Mouse (Mus musculus) intestine, embryonic 14.5 days (tissue): ENCODE results near the gene Bcl2l12. TPM values are rescaled to one million over a fixed set of nuclear protein-coding genes. Genes with fewer than 3 reads are reported as not detected.

Experiments used
- ATAC-seq: fragments of 200-750 bp; cut with Nextera tagmentation; replicated peaks from 2 replicates; pipeline ENCODE4 v1.8.0; 2017; ENCODE audit warnings: low read depth, moderate number of reproducible peaks, moderate TSS enrichment, moderate library complexity; ENCODE audit not compliant: low FRiP score, low TSS enrichment
- DNase-seq: peaks from one replicate; pipeline ENCODE4 v3.0.0-alpha.2; 2018; ENCODE audit warnings: low spot score
- H3K27ac ChIP-seq: fragments of 300-500 bp; sonication (generic); 2 replicates; pipeline ENCODE4 v1.5.1; 2014; ENCODE audit warnings: low read depth, mild to moderate bottlenecking, control low read depth
- H3K27me3 ChIP-seq: fragments of 300-500 bp; sonication (generic); replicated peaks from 2 replicates; pipeline ENCODE4 v1.6.1; 2014; ENCODE audit warnings: low read length, control low read depth; ENCODE audit not compliant: control insufficient read depth, insufficient read depth
- H3K36me3 ChIP-seq: fragments of 300-500 bp; sonication (generic); 2 replicates; pipeline ENCODE4 v1.6.1; 2014; ENCODE audit warnings: low read length, control low read depth; ENCODE audit not compliant: control insufficient read depth, insufficient read depth
- H3K4me1 ChIP-seq: fragments of 300-500 bp; sonication (generic); replicated peaks from 2 replicates; pipeline ENCODE4 v1.6.1; 2014; ENCODE audit warnings: low read length, control low read depth, mixed read lengths; ENCODE audit not compliant: control insufficient read depth, insufficient read depth
- H3K4me2 ChIP-seq: fragments of 300-500 bp; sonication (generic); 2 replicates; pipeline ENCODE4 v1.6.1; 2014; ENCODE audit warnings: low read length
- H3K4me3 ChIP-seq: fragments of 300-500 bp; sonication (generic); 2 replicates; pipeline ENCODE4 v1.5.1; 2014; ENCODE audit warnings: low read depth, low read length, control low read depth, mixed read lengths
- H3K9ac ChIP-seq: fragments of 300-500 bp; sonication (generic); 2 replicates; pipeline ENCODE4 v1.6.1; 2014; ENCODE audit warnings: mild to moderate bottlenecking, low read length
- H3K9me3 ChIP-seq: fragments of 300-500 bp; sonication (generic); 2 replicates; pipeline ENCODE4 v1.6.1; 2016; ENCODE audit warnings: low read length, control low read depth; ENCODE audit not compliant: control insufficient read depth
- WGBS: fragments of 180-500 bp; shearing (Covaris S2); extraction: QIAGEN DNeasy Blood & Tissue Kit; methylation state at CpG from one replicate; pipeline ENCODE4 v1.1.7; 2014; 5-methylcytosine and 5-hydroxymethylcytosine counted together
- polyA plus RNA-seq: library from polyadenylated mRNA; unstranded; fragments of >200 nt; fragmentation: Nextera tagmentation; extraction: Ambion mirVana; gene quantifications from 2 replicates; pipeline ENCODE4 v1.2.1, GENCODE M21; 2014

The Bcl2l12 gene
- polyA plus RNA-seq, 1 experiment from 2014 or later, result 54.3 TPM

GRCm38 (mm10) chr7:44975117-44975419, 23.4 kb downstream of the Bcl2l12 start:
- DNase-seq, result peak; percentile 62
- Histone ChIP-seq H3K9me3 (no peaks in the 10 kb centered on the region), H3K4me3 (no peak overlapping the region), H3K27me3 (no peaks in the 10 kb centered on the region), H3K4me1 (peaks cover 20% of the 10 kb centered on the region), H3K27ac (no peak overlapping the region), H3K36me3 (peaks cover 42% of the 10 kb centered on the region), H3K9ac (no peak overlapping the region), H3K4me2 (peak overlapping the region; percentile 55)
- WGBS, result 18% methylated on average over 6 of the region's 6 CpGs
- no peak for ATAC-seq

DNA sequence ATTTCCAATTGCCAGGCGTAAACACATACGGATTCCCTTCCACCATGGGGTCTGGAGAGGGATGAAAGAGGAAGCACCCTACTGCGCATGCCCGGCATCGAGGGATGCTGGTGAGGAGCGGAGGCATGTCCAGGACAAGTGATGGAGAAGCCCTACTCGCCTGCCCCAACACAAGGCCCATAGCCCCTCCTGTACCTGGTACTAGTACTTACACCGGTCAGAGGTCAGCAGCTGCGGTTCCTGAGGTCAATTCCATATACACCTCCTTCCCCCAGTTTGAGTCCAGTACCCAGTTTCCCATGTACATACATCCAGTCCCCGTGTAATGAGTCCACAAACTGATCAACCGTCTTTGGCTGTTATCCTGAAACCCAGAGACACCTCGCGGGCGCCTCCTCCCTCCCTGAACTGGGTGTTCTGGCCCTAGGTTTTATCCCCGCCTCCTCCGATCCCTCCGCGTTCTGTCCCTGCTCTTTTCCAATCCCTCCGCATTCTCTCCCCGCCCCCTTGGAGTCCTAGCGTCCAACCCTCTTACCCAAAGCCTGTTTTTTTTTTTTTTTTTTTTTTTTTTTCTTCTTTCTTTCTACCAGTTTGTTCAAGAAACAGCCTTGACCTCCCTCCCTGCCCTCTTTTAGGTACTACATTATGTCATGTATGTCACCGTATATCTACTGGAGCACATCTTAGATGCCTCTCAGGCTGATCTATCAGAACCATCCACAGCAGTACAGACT, 24.0 kb downstream of the Bcl2l12 start, which contains the start of gene Cpt1c:
Gene Cpt1c, minus strand, starts transcription at position 469 of the 734 bp plus-strand sequence.
- Histone ChIP-seq H3K27ac (peak within 1 kb of the TSS; percentile 69), H3K27me3 (no peaks in the 10 kb centered on the region), H3K4me3 (peak within 1 kb of the TSS; percentile 41), H3K4me1 (peaks cover 20% of the 10 kb centered on the region), H3K9me3 (no peaks in the 10 kb centered on the region), H3K36me3 (peaks cover 36% of the 10 kb centered on the region), H3K9ac (peak within 1 kb of the TSS; percentile 49), H3K4me2 (peak within 1 kb of the TSS; percentile 55)
- DNase-seq (peak; percentile 88), ATAC-seq (peak; percentile 38)
- WGBS, result 3% methylated on average over 22 of the region's 22 CpGs

- Histone ChIP-seq H3K27ac (peak overlapping the region; percentile 69; the same call in 1 of the 2 replicates), H3K4me2 (peak overlapping the region; percentile 55), H3K27me3 (no peaks in the 10 kb centered on the region), H3K36me3 (peaks cover 27% of the 10 kb centered on the region), H3K9me3 (no peaks in the 10 kb centered on the region), H3K4me1 (peaks cover 20% of the 10 kb centered on the region), H3K4me3 (peak overlapping the region; percentile 41), H3K9ac (peak overlapping the region; percentile 49)
- WGBS, result 35% methylated on average over 14 of the region's 14 CpGs
- no peak for DNase-seq
- ATAC-seq, result no peak
Observed at GRCm38 (mm10) chr7:44973415-44974130, 24.9 kb downstream of the Bcl2l12 start.

DNA sequence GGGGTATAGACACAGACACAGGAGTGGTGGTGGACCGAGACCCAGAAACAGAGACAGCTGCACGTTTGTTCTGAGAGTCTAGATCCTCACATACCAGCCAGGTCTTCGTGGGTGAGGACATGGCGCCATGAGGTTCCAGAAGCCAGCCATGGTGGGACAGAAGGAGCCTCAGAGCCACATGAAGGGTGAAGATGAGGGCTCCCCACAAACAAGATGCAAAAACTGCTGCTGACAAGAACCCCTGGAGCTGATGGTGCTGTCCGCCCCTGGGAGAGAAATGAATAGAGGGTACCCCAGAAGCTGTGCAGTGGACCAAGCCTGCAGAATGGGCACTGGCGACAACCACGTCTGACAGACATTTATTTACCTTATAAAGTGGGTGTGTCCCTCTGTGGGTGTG, 27.4 kb downstream of the Bcl2l12 start:
- H3K4me2 ChIP-seq, result peak overlapping the region; percentile 68
- DNase-seq (peak; percentile 50), ATAC-seq (no peak)
- no peaks in the 10 kb centered on the region for H3K9me3 ChIP-seq
- H3K4me1 ChIP-seq, result peaks cover 20% of the 10 kb centered on the region
- H3K9ac ChIP-seq, result peak overlapping the region; percentile 49
- peaks cover 2% of the 10 kb centered on the region; the same call in 1 of the 2 replicates for H3K36me3 ChIP-seq
- WGBS, result 68% methylated on average over 7 of the region's 7 CpGs
- peak overlapping the region; percentile 82; the same call in 1 of the 2 replicates for H3K27ac ChIP-seq
- H3K4me3 ChIP-seq, result peak overlapping the region; percentile 56
- H3K27me3 ChIP-seq, result no peaks in the 10 kb centered on the region

DNA sequence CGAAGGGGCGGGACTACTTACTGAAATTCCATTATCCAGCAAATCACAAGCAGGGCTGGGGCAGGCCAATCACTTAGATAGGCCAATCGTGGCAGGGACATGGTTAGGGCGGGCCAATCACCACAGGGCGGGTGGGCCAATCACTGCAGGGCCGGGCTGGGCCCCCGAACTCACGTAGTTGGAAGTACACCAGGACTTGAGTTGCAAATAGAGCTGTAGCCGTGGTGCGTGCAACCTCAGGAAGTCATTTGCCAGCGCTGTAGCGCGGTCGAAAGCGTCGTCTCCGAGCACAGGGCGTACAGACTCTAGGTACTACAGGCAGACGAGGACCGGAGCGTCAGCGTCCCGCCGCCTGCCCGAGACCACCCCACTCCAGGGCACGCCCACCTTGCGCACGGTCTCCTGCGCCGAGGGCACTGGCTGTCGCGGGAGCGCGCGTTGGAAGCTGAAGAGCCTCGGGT, 28.3 kb downstream of the Bcl2l12 start:
- Histone ChIP-seq H3K4me3 (peak overlapping the region; percentile 56), H3K9me3 (no peaks in the 10 kb centered on the region), H3K36me3 (peaks cover 7% of the 10 kb centered on the region; the same call in 1 of the 2 replicates), H3K27me3 (no peaks in the 10 kb centered on the region), H3K9ac (peak overlapping the region; percentile 49), H3K4me2 (peak overlapping the region; percentile 68), H3K4me1 (peaks cover 20% of the 10 kb centered on the region), H3K27ac (peak overlapping the region; percentile 82)
- ATAC-seq (peak; percentile 95), DNase-seq (peak; percentile 95)
- WGBS, result under 1% methylated on average over 36 of the region's 36 CpGs

- H3K9me3 ChIP-seq, result no peaks in the 10 kb centered on the region
- H3K4me3 ChIP-seq, result no peak overlapping the region
- no peak overlapping the region for H3K9ac ChIP-seq
- no peak for DNase-seq
- peaks cover 18% of the 10 kb centered on the region; the same call in 1 of the 2 replicates for H3K36me3 ChIP-seq
- WGBS, result 68% methylated on average over 15 of the region's 15 CpGs
- H3K27ac ChIP-seq, result no peak overlapping the region
- no peaks in the 10 kb centered on the region for H3K27me3 ChIP-seq
- no peak for ATAC-seq
- no peak overlapping the region for H3K4me2 ChIP-seq
- H3K4me1 ChIP-seq, result peaks cover 8% of the 10 kb centered on the region
Observed at GRCm38 (mm10) chr7:44966638-44967037, 31.9 kb downstream of the Bcl2l12 start.

GRCm38 (mm10) chr7:44965975-44966374, 32.5 kb downstream of the Bcl2l12 start:
- Histone ChIP-seq H3K36me3 (peaks cover 24% of the 10 kb centered on the region), H3K27me3 (no peaks in the 10 kb centered on the region), H3K4me3 (no peak overlapping the region), H3K9me3 (no peaks in the 10 kb centered on the region), H3K4me1 (peaks cover 2% of the 10 kb centered on the region), H3K9ac (no peak overlapping the region), H3K27ac (no peak overlapping the region), H3K4me2 (no peak overlapping the region)
- no peak for DNase-seq
- ATAC-seq, result no peak
- WGBS, result 76% methylated on average over 7 of the region's 7 CpGs

GRCm38 (mm10) chr7:44964990-44965389, 33.5 kb downstream of the Bcl2l12 start:
- WGBS, result 95% methylated on average over 13 of the region's 13 CpGs
- Histone ChIP-seq H3K9me3 (no peaks in the 10 kb centered on the region), H3K27ac (no peak overlapping the region), H3K4me3 (no peak overlapping the region), H3K9ac (no peak overlapping the region), H3K36me3 (peaks cover 29% of the 10 kb centered on the region), H3K4me1 (no peaks in the 10 kb centered on the region), H3K27me3 (no peaks in the 10 kb centered on the region), H3K4me2 (no peak overlapping the region)
- no peak for ATAC-seq
- no peak for DNase-seq
